Mouse (Mus musculus): ENCODE data around the gene Zfp706. TPM values are rescaled to one million over a fixed set of nuclear protein-coding genes. Genes with fewer than 3 reads are reported as not detected.

The Zfp706 gene
- polyA plus RNA-seq, 1 experiment, result 34.7 TPM

DNA sequence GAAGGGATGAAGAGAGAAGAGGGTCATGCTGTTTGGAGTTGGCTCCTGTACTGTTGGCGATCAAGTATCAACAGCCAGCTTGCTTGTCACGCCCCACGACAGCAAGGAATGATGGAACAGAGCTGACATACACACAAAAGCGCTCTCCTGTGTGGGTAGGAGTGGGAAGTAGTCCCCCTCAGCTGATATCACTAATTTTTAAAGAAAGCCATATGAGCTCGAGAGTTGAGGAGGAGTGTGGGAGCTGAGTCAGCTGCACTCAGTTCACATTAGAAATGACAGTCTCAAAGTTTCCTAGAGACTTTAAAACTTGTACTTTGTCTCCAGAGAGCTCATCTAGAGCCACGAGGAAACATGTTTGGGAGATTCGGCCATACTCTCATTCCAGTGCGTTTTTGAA lies 29.8 kb downstream of the Zfp706 start:
- Histone ChIP-seq H3K4me3 (ENCODE audit: low read depth, low read length) (no peak overlapping the region), H3K36me3 (ENCODE audit: control insufficient read depth, insufficient read depth, low read length) (no peaks in the 10 kb centered on the region), H3K27me3 (ENCODE audit: control insufficient read depth, insufficient read depth, low read length) (no peaks in the 10 kb centered on the region), H3K4me1 (ENCODE audit: control insufficient read depth, insufficient read depth, insufficient read length, low read length) (peaks cover 19% of the 10 kb centered on the region), H3K27ac (ENCODE audit: insufficient read depth, low read depth, low read length) (no peak overlapping the region)
- WGBS, result 81% methylated on average over 8 of the region's 8 CpGs
- TF ChIP-seq POLR2A (IDR thresholded peaks at IDR 0.05; ENCODE audit: low read depth, low read length) (no peak), CTCF (IDR thresholded peaks at IDR 0.05; ENCODE audit: extremely low read depth, insufficient read length, insufficient replicate concordance, low read depth, low read length) (no peak)

DNA sequence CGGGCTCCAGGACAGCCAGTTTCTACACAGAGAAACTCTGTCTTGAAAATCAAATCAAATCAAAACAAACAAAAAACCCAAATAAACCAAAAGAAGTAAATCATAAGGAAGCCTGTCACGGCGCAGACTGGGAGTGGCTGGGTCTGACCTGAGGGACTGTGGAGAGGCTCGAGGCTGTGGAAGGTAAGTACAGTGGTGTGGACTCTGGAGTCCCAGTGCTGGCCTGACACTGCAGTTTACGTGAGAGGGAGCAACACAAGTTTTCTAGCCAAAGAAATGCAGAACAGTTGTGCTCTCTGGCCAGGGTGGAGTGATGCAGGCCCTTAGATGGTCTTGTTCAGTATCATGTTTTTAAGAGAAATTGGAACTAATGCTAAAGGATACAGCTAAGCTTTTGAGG lies 31.9 kb downstream of the Zfp706 start:
- 33% methylated on average over 5 of the region's 5 CpGs for WGBS
- H3K4me1 ChIP-seq (ENCODE audit: control insufficient read depth, insufficient read depth, insufficient read length, low read length), result peaks cover 19% of the 10 kb centered on the region
- TF ChIP-seq CTCF (IDR thresholded peaks at IDR 0.05; ENCODE audit: extremely low read depth, insufficient read length, insufficient replicate concordance, low read depth, low read length) (no peak), POLR2A (IDR thresholded peaks at IDR 0.05; ENCODE audit: low read depth, low read length) (no peak)
- no peak overlapping the region for H3K4me3 ChIP-seq (ENCODE audit: low read depth, low read length)
- H3K27me3 ChIP-seq (ENCODE audit: control insufficient read depth, insufficient read depth, low read length), result no peaks in the 10 kb centered on the region
- H3K27ac ChIP-seq (ENCODE audit: insufficient read depth, low read depth, low read length), result no peak overlapping the region
- no peaks in the 10 kb centered on the region for H3K36me3 ChIP-seq (ENCODE audit: control insufficient read depth, insufficient read depth, low read length)

DNA sequence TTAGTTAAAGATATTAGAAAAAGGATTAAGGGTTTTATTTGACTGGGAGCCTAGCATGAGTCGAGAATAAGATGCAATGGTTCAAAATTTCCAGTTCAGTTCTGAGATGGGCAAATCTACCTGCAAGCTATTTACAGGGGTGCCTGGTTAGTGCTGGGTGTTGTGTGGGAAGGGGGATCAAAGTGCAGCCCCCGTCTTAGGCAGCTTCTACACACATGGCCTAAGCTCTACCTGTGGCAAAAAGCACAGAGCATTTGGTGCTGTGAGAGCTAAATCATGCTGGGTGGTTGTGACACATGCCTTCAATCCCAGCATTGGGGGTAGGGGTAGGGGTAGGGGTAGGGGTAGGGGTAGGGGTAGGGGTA lies 32.3 kb downstream of the Zfp706 start:
- H3K27ac ChIP-seq (ENCODE audit: insufficient read depth, low read depth, low read length), result no peak overlapping the region
- TF ChIP-seq POLR2A (IDR thresholded peaks at IDR 0.05; ENCODE audit: low read depth, low read length) (no peak), CTCF (IDR thresholded peaks at IDR 0.05; ENCODE audit: extremely low read depth, insufficient read length, insufficient replicate concordance, low read depth, low read length) (no peak)
- no peaks in the 10 kb centered on the region for H3K27me3 ChIP-seq (ENCODE audit: control insufficient read depth, insufficient read depth, low read length)
- H3K36me3 ChIP-seq (ENCODE audit: control insufficient read depth, insufficient read depth, low read length), result no peaks in the 10 kb centered on the region
- peaks cover 19% of the 10 kb centered on the region for H3K4me1 ChIP-seq (ENCODE audit: control insufficient read depth, insufficient read depth, insufficient read length, low read length)
- no peak overlapping the region for H3K4me3 ChIP-seq (ENCODE audit: low read depth, low read length)
- WGBS, result 35% methylated on average over 2 of the region's 2 CpGs

DNA sequence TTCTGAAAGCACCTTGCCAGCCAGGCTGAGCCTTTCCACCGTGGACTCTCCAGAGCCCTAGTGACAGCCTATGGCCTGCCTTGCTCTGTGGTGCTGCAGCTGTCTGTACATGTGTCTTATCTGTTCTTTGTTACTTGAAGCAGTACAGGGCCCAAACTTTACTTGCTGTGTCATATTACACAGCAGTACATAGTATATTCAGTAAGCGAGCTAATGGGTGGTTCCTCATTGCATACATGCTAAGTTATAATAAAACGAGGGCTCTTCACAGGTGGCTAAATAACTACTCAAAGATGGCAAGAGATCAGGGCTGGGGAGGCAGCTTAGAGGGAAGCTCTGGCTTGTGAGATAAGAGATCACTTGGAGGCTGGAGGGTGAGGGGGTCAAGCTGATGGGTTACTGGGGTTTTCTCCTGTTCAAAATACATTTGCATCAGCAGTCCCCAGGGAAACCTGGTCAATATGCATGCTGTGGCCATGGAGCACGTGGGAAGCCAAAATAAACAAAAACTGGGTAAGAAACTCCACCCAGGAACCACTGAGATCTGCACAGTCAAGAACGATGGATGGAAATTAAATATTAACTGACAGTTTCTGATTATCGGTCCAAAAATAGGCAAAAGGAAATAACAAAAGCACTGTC lies 32.8 kb downstream of the Zfp706 start:
- WGBS, result 25% methylated on average over 6 of the region's 6 CpGs
- H3K4me1 ChIP-seq (ENCODE audit: control insufficient read depth, insufficient read depth, insufficient read length, low read length), result peaks cover 16% of the 10 kb centered on the region
- no peak overlapping the region; the same call in 1 of the 2 replicates for H3K27ac ChIP-seq (ENCODE audit: insufficient read depth, low read depth, low read length)
- H3K4me3 ChIP-seq (ENCODE audit: low read depth, low read length), result no peak overlapping the region
- H3K27me3 ChIP-seq (ENCODE audit: control insufficient read depth, insufficient read depth, low read length), result no peaks in the 10 kb centered on the region
- H3K36me3 ChIP-seq (ENCODE audit: control insufficient read depth, insufficient read depth, low read length), result no peaks in the 10 kb centered on the region
- TF ChIP-seq CTCF (IDR thresholded peaks at IDR 0.05; ENCODE audit: extremely low read depth, insufficient read length, insufficient replicate concordance, low read depth, low read length), result no peak
- TF ChIP-seq POLR2A (IDR thresholded peaks at IDR 0.05; ENCODE audit: low read depth, low read length), result no peak

DNA sequence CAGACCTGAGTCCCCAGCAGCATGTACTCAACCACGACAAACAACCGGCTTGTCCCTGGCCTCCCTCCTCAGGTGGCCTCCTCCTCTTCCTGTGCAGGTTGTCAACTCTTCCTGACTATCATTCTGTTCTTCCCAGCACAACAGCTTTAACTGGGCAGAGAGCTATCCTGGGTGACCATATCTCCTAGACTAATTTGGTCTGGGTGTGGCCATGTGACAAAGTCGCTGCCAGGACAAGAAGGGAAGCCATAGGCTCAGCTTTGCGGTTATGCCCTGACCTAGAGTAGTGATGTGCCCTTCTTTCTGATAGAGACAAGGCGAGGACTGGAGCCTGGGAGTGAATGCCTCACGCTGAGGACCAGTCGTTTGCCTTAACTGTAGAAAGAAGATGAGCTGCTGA lies 33.9 kb downstream of the Zfp706 start:
- peaks cover 17% of the 10 kb centered on the region for H3K4me1 ChIP-seq (ENCODE audit: control insufficient read depth, insufficient read depth, insufficient read length, low read length)
- 61% methylated on average over 7 of the region's 7 CpGs for WGBS
- TF ChIP-seq CTCF (IDR thresholded peaks at IDR 0.05; ENCODE audit: extremely low read depth, insufficient read length, insufficient replicate concordance, low read depth, low read length) (no peak), POLR2A (IDR thresholded peaks at IDR 0.05; ENCODE audit: low read depth, low read length) (no peak)
- H3K36me3 ChIP-seq (ENCODE audit: control insufficient read depth, insufficient read depth, low read length), result no peaks in the 10 kb centered on the region
- H3K4me3 ChIP-seq (ENCODE audit: low read depth, low read length), result no peak overlapping the region
- H3K27me3 ChIP-seq (ENCODE audit: control insufficient read depth, insufficient read depth, low read length), result no peaks in the 10 kb centered on the region
- peak overlapping the region; percentile 17; the same call in 1 of the 2 replicates for H3K27ac ChIP-seq (ENCODE audit: insufficient read depth, low read depth, low read length)

DNA sequence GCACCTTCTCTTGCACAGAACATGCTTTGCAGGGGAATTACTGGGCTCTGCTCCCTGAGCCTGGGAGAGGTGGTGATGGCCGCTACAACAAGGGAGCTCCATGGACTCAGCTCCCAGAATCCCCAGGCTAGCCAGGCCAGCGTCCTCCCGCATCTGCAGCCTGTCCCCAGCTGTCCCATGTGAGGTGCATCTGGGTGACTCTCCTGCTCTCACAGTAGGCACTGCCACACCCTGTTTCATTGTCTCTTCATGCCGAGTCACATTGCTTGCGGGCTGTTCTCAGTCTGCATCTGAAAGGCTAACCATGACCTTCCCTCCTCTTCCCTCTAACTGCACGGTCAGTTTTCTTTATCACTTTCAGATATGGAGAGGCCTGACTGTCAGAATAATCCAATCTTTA lies 34.3 kb downstream of the Zfp706 start:
- Histone ChIP-seq H3K27me3 (ENCODE audit: control insufficient read depth, insufficient read depth, low read length) (no peaks in the 10 kb centered on the region), H3K27ac (ENCODE audit: insufficient read depth, low read depth, low read length) (peak overlapping the region; percentile 17; the same call in 1 of the 2 replicates), H3K4me1 (ENCODE audit: control insufficient read depth, insufficient read depth, insufficient read length, low read length) (peaks cover 19% of the 10 kb centered on the region), H3K4me3 (ENCODE audit: low read depth, low read length) (no peak overlapping the region), H3K36me3 (ENCODE audit: control insufficient read depth, insufficient read depth, low read length) (no peaks in the 10 kb centered on the region)
- TF ChIP-seq CTCF (IDR thresholded peaks at IDR 0.05; ENCODE audit: extremely low read depth, insufficient read length, insufficient replicate concordance, low read depth, low read length) (no peak), POLR2A (IDR thresholded peaks at IDR 0.05; ENCODE audit: low read depth, low read length) (no peak)
- WGBS, result 50% methylated on average over 6 of the region's 6 CpGs

DNA sequence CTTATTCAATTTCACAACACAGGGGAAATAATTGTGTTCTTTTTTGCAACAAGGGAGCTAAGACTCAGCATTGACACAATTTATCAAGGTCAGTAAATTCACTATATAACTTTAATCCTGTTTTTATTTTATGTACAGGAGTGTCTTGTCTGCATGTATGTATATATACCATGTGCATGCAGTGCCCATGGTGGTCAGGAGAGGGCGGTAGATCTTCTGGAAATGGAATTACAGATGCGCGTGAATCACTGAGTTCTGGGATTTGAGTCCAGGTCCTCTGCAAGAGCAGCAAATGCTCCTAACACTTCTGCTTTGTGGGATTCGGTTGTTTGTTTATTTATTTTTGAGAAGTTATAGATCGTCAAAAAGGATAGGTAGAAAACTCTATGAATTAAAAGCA lies 37.8 kb downstream of the Zfp706 start:
- Histone ChIP-seq H3K4me3 (ENCODE audit: low read depth, low read length) (no peak overlapping the region), H3K4me1 (ENCODE audit: control insufficient read depth, insufficient read depth, insufficient read length, low read length) (peaks cover 20% of the 10 kb centered on the region), H3K36me3 (ENCODE audit: control insufficient read depth, insufficient read depth, low read length) (no peaks in the 10 kb centered on the region), H3K27ac (ENCODE audit: insufficient read depth, low read depth, low read length) (no peak overlapping the region), H3K27me3 (ENCODE audit: control insufficient read depth, insufficient read depth, low read length) (no peaks in the 10 kb centered on the region)
- WGBS, result 89% methylated on average over 5 of the region's 5 CpGs
- no peak for TF ChIP-seq POLR2A (IDR thresholded peaks at IDR 0.05; ENCODE audit: low read depth, low read length)
- peak; percentile 25; the same call in 1 of the 2 replicates for TF ChIP-seq CTCF (IDR thresholded peaks at IDR 0.05; ENCODE audit: extremely low read depth, insufficient read length, insufficient replicate concordance, low read depth, low read length)

All from small intestine, adult 2 months (tissue).